Mouse (Mus musculus): Measurements from ENCODE around the gene BC052040.

DNA sequence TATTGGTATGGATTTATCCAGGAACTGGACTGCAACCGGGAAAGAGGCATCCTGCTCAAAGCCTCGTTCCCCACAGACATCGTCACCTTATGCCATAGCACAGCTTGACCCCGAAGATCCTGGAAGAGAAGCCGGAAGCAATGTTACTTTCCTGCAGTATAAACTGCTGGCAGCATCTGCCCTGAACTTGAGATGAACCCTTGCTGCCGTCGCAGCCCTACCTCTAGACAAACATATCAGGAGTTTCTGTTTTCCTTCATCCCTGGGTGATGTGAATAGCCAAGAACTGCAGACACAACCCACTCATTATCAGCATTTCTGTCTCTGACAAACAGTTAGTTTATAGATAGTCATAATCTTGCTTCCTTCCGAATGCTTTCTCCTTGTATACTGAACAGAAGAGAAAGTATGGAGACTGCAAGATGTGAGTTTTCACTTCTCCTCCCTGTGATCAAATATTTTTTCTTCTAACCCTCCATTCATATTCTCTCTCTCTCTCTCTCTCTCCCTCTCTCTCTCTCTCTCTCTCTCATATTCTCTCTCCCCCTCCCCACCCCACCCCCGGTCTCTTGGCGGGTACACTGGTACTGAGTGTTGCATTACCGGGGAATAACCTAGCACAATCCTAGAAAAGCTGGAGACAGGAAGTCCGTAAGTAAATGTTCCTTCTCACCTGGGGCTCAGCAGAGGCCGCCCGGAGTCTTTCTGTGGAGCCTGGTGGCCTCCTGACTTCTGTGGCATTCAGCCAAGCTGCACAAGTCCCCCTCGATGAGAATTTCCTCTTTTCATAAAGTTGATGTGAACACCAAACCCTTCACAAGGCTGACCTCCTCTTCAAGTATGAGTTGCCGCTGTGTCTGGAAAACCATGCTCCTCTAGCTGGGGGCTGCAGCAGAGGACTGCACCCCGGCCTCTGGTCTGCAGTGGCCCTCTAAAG, 195.7 kb downstream of the BC052040 start:
- TF ChIP-seq CTCF (IDR thresholded peaks at IDR 0.05; ENCODE audit: borderline replicate concordance, insufficient read depth, low read length), result no peak
- no peak for TF ChIP-seq POLR2A (IDR thresholded peaks at IDR 0.05; ENCODE audit: low read depth, low read length)

All from embryonic fibroblast, embryonic 13.5 days (primary cell).